Mouse (Mus musculus) liver, embryonic 14.5 days (tissue): ENCODE measurements at regions not wholly inside any gene's neighbourhood (a gene's known extent, or its start where the extent isn't known, plus 50 kb on each side); places are given as distances from the start of the nearest gene placed in this dataset.
A peak's percentile ranks its signal among the peaks of the same experiment; 100 is the strongest.
"Not testable (repeated sequence)": the region's sequence is repeated elsewhere in the genome, so short reads cannot be mapped to it uniquely, and the experiment has no call there.

Experiments used
- ATAC-seq: fragments of 200-750 bp; cut with Nextera tagmentation; 2 replicates; pipeline ENCODE4 v1.8.0; 2017; ENCODE audit warnings: moderate number of reproducible peaks, mild to moderate bottlenecking, moderate library complexity; ENCODE audit not compliant: insufficient read depth
- DNase-seq, 3 experiments: peaks; one replicate each; pipeline ENCODE4 v3.0.0-alpha.2; 2012 to 2013; ENCODE audit warnings: low read depth in 3 of 3, low spot score in 3 of 3
- H3K27ac ChIP-seq: fragments of 300-500 bp; sonication (generic); 2 replicates; pipeline ENCODE4 v1.5.1; 2014; ENCODE audit warnings: moderate library complexity, mild to moderate bottlenecking, control low read depth, inconsistent platforms
- H3K27me3 ChIP-seq: fragments of 300-500 bp; sonication (generic); 2 replicates; pipeline ENCODE4 v1.6.1; 2014; ENCODE audit warnings: mild to moderate bottlenecking, low read length, moderate library complexity; ENCODE audit not compliant: control insufficient read depth, insufficient read depth
- H3K36me3 ChIP-seq: fragments of 300-500 bp; sonication (generic); replicated peaks from 2 replicates; pipeline ENCODE4 v1.6.1; 2014; ENCODE audit warnings: low read depth; ENCODE audit not compliant: control insufficient read depth, insufficient read depth
- H3K4me1 ChIP-seq, 2 experiments: fragments of 200-500 bp in 1 of 2; fragments of 300-500 bp in 1 of 2; sonication (generic) in 1 of 2; replicated peaks; 2 replicates each; pipeline ENCODE4 v1.6.1; 2012 to 2014; ENCODE audit warnings: antibody characterized with exemption in 1 of 2, inconsistent platforms in 1 of 2, low read length in 1 of 2; ENCODE audit not compliant: control insufficient read depth in 2 of 2, insufficient read depth in 2 of 2
- H3K4me2 ChIP-seq: fragments of 300-500 bp; sonication (generic); 2 replicates; pipeline ENCODE4 v1.6.1; 2014; ENCODE audit warnings: low read depth, mild to moderate bottlenecking, control low read depth, moderate library complexity
- H3K4me3 ChIP-seq, 2 experiments: fragments of 200-500 bp in 1 of 2; fragments of 300-500 bp in 1 of 2; sonication (generic) in 1 of 2; 2 replicates each; pipeline ENCODE4 v1.5.1; 2012 to 2014; ENCODE audit warnings: low read depth in 2 of 2, low read length in 2 of 2, mild to moderate bottlenecking in 2 of 2, control low read depth in 1 of 2, inconsistent platforms in 1 of 2, moderate library complexity in 1 of 2; ENCODE audit not compliant: insufficient read depth in 1 of 2
- H3K9ac ChIP-seq: fragments of 300-500 bp; sonication (generic); replicated peaks from 2 replicates; pipeline ENCODE4 v1.6.1; 2014; ENCODE audit warnings: mild to moderate bottlenecking, control low read depth, moderate library complexity
- H3K9me3 ChIP-seq: fragments of 300-500 bp; sonication (generic); 2 replicates; pipeline ENCODE4 v1.6.1; 2016; ENCODE audit warnings: low read length, mixed read lengths; ENCODE audit not compliant: control insufficient read depth
- WGBS: fragments of 180-500 bp; shearing (Covaris S2); extraction: QIAGEN DNeasy Blood & Tissue Kit; methylation state at CpG from one replicate; pipeline ENCODE4 v1.1.7; 2014; ENCODE audit not compliant: insufficient replicate concordance; 5-methylcytosine and 5-hydroxymethylcytosine counted together

DNA sequence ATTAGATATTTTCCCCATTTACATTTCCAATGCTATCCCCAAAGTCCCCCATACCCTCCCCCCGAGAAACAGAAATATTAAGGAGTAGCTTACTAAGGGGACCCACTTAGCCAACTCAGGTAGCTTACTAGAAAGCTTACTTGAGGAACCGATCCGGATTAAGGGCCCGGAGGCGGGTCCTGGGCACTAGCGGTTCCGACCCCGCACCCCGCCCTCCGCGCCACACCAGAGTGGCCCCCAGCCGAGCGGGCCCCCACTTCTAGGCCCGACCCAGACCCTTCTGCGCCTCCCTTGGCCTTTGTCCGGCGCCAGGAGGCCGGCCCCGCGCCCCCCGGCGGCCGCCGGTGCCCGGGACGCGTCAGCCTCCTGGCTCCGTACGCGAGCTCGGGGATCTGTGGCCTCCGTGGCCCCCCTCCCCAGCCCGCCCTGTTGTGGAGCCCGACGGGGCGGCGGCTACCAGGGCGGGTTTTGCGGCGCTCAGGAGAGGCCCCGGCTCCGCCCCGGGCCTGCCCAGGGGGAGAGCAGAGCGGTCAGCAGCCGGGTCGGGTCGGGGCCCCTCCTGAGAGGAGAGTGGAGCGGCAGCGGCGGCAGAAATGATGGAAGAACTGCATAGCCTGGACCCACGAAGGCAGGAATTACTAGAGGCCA is 106.5 kb downstream of the Zfp600 start:
- not testable (repeated sequence) for H3K9me3 ChIP-seq, H3K27ac ChIP-seq, H3K4me1 ChIP-seq, H3K27me3 ChIP-seq, H3K36me3 ChIP-seq, DNase-seq, H3K9ac ChIP-seq
- H3K4me3 ChIP-seq: 0 out of 4 replicates have a peak overlapping the region, but pooled peaks of 1 of the 2 experiments have one; percentile 32
- H3K4me2 ChIP-seq: peak overlapping the region; percentile 22; the same call in 1 of the 2 replicates
- 7% methylated on average over 36 of the region's 51 CpGs for WGBS
- peak; percentile 86 for ATAC-seq

DNA sequence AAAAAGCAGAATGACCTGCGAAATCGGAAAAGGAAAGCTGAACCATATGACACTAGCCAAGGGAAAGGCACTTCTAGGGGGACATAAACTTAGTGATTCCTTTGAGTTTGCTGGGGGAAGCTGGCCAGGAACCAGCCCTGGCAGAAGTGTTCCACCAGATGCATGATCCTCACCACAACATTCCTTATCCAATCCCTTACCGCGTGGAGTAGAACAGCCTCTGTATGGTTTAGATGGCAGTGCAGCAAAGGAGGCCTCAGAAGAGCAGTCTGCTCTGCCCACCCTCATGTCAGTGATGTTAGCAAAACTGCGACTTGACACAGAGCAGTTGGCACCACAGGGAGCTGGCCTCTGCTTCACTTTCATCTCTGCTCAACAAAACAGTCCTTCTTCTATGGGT is 107.2 kb downstream of the Zfp600 start:
- not testable (repeated sequence) for H3K27me3 ChIP-seq, DNase-seq, H3K4me1 ChIP-seq, H3K4me3 ChIP-seq, H3K36me3 ChIP-seq, H3K27ac ChIP-seq, H3K4me2 ChIP-seq, ATAC-seq, H3K9me3 ChIP-seq, H3K9ac ChIP-seq
- WGBS: 57% methylated on average over 2 of the region's 5 CpGs

DNA sequence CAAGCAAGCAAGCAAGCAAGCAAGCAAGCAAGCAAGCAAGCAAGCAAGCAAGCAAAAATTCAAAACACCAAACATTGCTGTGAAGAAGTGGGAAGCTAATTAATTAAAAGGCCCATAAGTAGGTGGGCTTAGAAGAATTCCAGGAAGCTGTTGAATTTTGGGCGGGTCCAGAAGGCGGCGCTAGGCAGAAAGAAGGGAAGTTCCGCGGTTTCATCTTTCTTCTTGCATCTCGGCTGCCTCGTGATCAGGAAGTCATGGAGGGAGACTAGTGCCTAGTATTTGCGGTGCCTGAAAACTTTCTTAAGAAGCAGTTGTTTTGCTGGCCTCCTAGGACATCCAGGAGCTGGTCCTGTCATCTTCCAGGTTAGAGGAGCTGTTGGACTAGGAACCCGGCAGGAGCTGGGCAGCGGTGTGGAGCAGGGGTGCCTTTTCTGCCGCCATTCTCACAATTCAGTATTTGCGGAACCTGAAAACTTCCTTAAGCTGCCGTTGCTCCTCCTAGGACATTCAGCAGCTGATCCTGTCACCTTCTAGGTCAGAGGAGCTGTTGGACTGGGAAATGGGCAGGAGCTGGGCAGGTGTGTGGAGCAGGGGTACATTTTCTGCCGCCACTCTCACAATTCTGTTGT is 113.6 kb downstream of the Zfp600 start:
- not testable (repeated sequence) for H3K36me3 ChIP-seq, H3K4me1 ChIP-seq, ATAC-seq, H3K4me3 ChIP-seq, H3K27me3 ChIP-seq, H3K27ac ChIP-seq, H3K9ac ChIP-seq, H3K4me2 ChIP-seq, H3K9me3 ChIP-seq, DNase-seq
- WGBS: no CpG with 5 or more reads among the region's 14 CpGs
